Mouse (Mus musculus): ENCODE results near the gene Mfsd9.

DNA sequence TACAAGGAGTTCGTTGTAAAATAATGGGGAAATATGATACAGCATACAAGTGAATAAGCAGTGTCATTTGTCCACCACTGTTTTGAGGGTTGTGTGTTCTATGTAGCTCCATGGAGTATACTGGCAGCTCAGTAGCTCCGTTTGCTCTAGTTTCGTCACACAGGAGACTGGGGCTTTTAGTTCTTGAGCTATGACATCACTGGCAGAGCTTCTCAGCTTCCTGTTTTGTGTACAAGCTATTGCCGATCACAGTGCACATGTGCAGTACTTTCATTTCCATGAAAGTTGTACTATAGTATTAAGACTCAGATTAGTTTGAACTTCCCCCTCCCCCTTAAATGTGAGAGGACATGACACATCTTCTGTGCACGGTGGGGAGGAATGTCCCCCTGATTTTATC, 44.4 kb downstream of the Mfsd9 start:
- TF ChIP-seq POLR2A (IDR thresholded peaks at IDR 0.05; ENCODE audit: extremely low read depth, insufficient read depth, low read length) = no peak
- TF ChIP-seq CTCF (IDR thresholded peaks at IDR 0.05; ENCODE audit: extremely low read depth, insufficient read depth, low read length) = no peak

All from cortical plate, adult 2 months (tissue).